Mouse (Mus musculus): ENCODE measurements at regions not wholly inside any gene's neighbourhood (a gene's known extent, or its start where the extent isn't known, plus 50 kb on each side); places are given as distances from the start of the nearest gene placed in this dataset.

DNA sequence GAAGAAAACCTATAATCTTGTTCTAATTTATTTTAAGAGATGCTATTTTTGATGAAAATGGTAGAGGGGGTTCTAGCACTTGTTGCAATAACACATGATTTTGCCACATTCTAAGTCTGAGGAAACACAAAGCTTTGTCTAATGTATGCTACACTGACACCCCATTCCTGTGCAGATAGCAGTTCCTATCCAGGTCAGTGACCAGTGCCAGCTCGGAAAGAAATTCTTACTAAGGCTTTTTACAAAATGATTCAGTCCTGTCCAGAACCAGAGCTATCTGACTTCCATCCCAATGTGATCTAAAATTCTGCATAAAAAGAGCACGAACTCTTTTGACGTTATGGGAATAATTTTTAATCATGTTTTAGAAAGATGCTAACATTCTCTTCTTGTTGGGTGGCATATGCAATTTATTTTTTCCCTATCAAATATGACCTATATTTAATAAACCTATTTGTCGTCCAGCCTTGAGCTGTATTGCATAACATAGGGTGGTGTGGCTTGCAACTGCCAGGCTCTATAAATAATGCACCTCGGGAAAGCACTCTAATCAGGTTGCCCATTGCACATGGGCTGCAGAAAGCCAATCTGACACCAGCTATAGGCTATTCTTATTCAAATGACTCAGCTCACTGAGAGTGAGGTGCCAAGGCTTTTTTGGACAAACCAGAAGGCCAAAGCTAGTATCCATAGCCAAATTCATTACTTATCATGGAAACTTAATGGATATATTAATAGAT is 385.7 kb upstream of the Cwc22 start:
- Histone ChIP-seq H3K9ac (ENCODE audit: low read depth, low read length, severe bottlenecking) (no peak overlapping the region), H3K4me1 (ENCODE audit: control insufficient read depth, insufficient read depth, low read length) (no peaks in the 10 kb centered on the region), H3K4me3 (replicated peaks; ENCODE audit: low read length) (no peak overlapping the region), H3K27ac (replicated peaks; ENCODE audit: low read depth, low read length) (no peak overlapping the region), H3K36me3 (ENCODE audit: control insufficient read depth, insufficient read depth, low read length) (no peaks in the 10 kb centered on the region), H3K9me3 (ENCODE audit: control insufficient read depth, low read length) (no peaks in the 10 kb centered on the region), H3K27me3 (ENCODE audit: control insufficient read depth, insufficient read depth, low read length) (no peaks in the 10 kb centered on the region), H3K4me2 (replicated peaks; ENCODE audit: low read depth, low read length, severe bottlenecking) (no peak overlapping the region)
- DNase-seq (ENCODE audit: low spot score), result no peak
- 80% methylated on average over 5 of the region's 5 CpGs for WGBS
- no peak for TF ChIP-seq POLR2A (IDR thresholded peaks at IDR 0.05; ENCODE audit: borderline replicate concordance, extremely low read depth, insufficient read depth, insufficient read length)
- no peak for ATAC-seq (ENCODE audit: low FRiP score, low read depth)

DNA sequence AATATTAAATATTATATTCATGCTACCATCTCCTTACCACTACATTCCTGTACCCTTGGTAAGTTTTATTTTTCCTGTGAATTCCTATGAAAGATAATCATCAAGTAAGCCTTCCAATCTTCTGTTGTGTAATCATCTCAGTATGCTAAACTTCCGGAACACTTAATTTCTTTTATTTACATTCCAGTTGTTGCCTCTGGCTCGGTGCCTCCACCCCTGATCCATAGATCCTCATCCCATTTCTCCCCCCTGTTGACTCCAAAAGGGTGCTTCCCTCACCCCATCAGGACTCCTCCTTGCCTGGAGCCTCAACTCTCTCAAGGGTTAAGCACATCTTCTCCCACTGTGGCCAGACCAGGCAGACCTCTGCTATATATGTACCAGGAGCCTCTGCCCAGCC is 379.9 kb upstream of the Cwc22 start:
- DNase-seq (ENCODE audit: low spot score) (no peak), ATAC-seq (ENCODE audit: low FRiP score, low read depth) (no peak)
- H3K9ac ChIP-seq (ENCODE audit: low read depth, low read length, severe bottlenecking), result no peak overlapping the region
- WGBS, result 78% methylated on average over 2 of the region's 2 CpGs
- H3K27ac ChIP-seq (replicated peaks; ENCODE audit: low read depth, low read length), result no peak overlapping the region
- H3K4me1 ChIP-seq (ENCODE audit: control insufficient read depth, insufficient read depth, low read length), result no peaks in the 10 kb centered on the region
- no peaks in the 10 kb centered on the region for H3K36me3 ChIP-seq (ENCODE audit: control insufficient read depth, insufficient read depth, low read length)
- H3K4me3 ChIP-seq (replicated peaks; ENCODE audit: low read length), result no peak overlapping the region
- H3K27me3 ChIP-seq (ENCODE audit: control insufficient read depth, insufficient read depth, low read length), result no peaks in the 10 kb centered on the region
- H3K9me3 ChIP-seq (ENCODE audit: control insufficient read depth, low read length), result no peaks in the 10 kb centered on the region
- H3K4me2 ChIP-seq (replicated peaks; ENCODE audit: low read depth, low read length, severe bottlenecking), result no peak overlapping the region
- TF ChIP-seq POLR2A (IDR thresholded peaks at IDR 0.05; ENCODE audit: borderline replicate concordance, extremely low read depth, insufficient read depth, insufficient read length), result no peak

DNA sequence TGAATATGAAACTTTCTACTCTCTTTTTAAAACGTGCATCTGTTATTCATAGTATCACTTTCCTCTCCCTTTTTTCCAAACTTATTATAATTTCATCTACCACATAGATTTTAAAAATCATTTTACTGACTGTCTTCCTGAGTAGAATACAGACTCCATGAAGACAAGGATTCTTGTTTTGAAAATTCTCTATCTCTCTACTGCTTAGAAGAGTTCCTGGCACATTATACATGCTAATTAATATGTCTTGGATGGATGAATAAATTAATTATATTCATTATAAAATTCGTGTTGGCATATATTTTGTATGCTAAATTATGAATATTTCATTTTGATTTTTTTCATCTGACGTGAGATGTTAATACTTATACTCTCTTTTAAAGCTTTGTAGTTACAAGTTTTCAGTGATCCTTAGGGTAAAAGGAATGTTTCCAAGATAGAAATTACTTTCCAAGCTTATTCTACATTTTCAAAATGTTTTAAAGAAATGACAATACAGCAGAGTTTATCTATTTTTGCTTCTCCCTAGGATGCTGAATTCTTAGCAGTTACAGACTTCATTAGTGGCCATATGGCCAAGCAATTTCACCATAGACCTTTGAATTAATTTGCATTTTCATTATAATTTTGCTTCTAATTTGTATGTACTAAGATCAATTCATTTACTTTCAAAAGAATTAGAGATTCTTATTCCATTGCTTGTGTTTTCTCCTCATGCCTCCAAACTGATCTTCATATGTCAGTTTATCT is 376.2 kb upstream of the Cwc22 start:
- Histone ChIP-seq H3K4me2 (replicated peaks; ENCODE audit: low read depth, low read length, severe bottlenecking) (no peak overlapping the region), H3K9me3 (ENCODE audit: control insufficient read depth, low read length) (no peaks in the 10 kb centered on the region), H3K27me3 (ENCODE audit: control insufficient read depth, insufficient read depth, low read length) (no peaks in the 10 kb centered on the region), H3K4me3 (replicated peaks; ENCODE audit: low read length) (no peak overlapping the region), H3K9ac (ENCODE audit: low read depth, low read length, severe bottlenecking) (no peak overlapping the region), H3K27ac (replicated peaks; ENCODE audit: low read depth, low read length) (no peak overlapping the region), H3K36me3 (ENCODE audit: control insufficient read depth, insufficient read depth, low read length) (no peaks in the 10 kb centered on the region), H3K4me1 (ENCODE audit: control insufficient read depth, insufficient read depth, low read length) (no peaks in the 10 kb centered on the region)
- no peak for TF ChIP-seq POLR2A (IDR thresholded peaks at IDR 0.05; ENCODE audit: borderline replicate concordance, extremely low read depth, insufficient read depth, insufficient read length)
- WGBS, result 61% methylated on average over 3 of the region's 3 CpGs
- no peak for ATAC-seq (ENCODE audit: low FRiP score, low read depth)
- DNase-seq (ENCODE audit: low spot score), result no peak

DNA sequence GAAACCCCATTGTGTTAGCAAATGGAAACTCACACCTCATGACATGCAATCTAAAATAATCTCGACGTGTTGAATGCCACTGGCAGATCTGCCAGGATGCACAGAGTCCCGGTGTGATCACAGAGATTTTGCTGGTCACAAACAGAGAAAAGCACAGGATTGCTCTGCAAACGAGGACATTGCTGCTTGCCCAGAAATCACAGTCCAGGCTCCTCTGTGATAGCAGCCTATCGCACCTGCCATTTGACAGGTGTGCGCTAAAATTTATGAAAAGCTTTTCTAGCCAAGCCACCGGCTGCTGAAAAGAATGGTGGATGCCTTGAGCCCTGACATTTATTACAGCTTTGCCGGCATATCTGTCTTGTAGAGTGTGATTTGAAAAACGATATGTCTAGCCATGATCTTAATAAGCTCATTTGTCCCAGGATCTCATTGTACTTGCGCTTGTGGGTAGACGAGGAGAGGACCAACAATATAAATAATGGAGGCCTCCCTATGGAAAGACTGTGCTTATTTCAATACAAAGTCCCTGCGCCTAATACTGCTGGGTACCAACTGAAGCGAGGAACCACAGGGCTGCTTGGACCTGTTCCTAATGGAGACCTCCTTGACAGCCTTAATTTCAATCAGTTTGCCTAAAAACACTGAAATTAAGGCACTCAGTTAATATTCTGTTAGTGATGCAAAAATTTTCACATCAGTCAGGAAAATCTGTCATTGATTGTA is 365.8 kb upstream of the Cwc22 start:
- DNase-seq (ENCODE audit: low spot score), result no peak
- no peaks in the 10 kb centered on the region for H3K4me1 ChIP-seq (ENCODE audit: control insufficient read depth, insufficient read depth, low read length)
- no peak overlapping the region for H3K27ac ChIP-seq (replicated peaks; ENCODE audit: low read depth, low read length)
- H3K4me2 ChIP-seq (replicated peaks; ENCODE audit: low read depth, low read length, severe bottlenecking), result no peak overlapping the region
- WGBS, result 74% methylated on average over 13 of the region's 13 CpGs
- no peak overlapping the region for H3K4me3 ChIP-seq (replicated peaks; ENCODE audit: low read length)
- TF ChIP-seq POLR2A (IDR thresholded peaks at IDR 0.05; ENCODE audit: borderline replicate concordance, extremely low read depth, insufficient read depth, insufficient read length), result no peak
- ATAC-seq (ENCODE audit: low FRiP score, low read depth), result no peak
- no peak overlapping the region for H3K9ac ChIP-seq (ENCODE audit: low read depth, low read length, severe bottlenecking)
- H3K9me3 ChIP-seq (ENCODE audit: control insufficient read depth, low read length), result no peaks in the 10 kb centered on the region
- H3K36me3 ChIP-seq (ENCODE audit: control insufficient read depth, insufficient read depth, low read length), result no peaks in the 10 kb centered on the region
- no peaks in the 10 kb centered on the region for H3K27me3 ChIP-seq (ENCODE audit: control insufficient read depth, insufficient read depth, low read length)

DNA sequence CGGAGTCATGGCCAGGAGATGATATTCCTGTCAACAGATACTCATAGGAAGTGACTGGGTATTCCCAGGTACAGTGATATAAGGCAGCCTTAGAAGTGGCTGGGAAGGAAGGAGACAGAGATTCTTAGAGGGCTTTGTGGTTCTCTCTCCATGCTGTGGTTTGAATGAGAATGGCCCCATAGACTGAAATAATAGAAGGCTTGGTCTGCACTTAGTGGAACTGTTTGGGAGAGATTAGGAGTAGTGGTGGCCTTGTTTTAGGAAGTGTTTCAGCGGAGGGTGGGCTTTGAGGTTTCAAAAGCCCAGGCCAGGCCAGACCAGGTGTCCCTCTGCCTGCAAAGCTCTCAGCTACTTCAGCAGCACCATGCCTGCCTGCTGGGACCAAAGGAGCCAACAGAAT is 363.2 kb upstream of the Cwc22 start:
- Histone ChIP-seq H3K36me3 (ENCODE audit: control insufficient read depth, insufficient read depth, low read length) (no peaks in the 10 kb centered on the region), H3K27ac (replicated peaks; ENCODE audit: low read depth, low read length) (no peak overlapping the region), H3K27me3 (ENCODE audit: control insufficient read depth, insufficient read depth, low read length) (no peaks in the 10 kb centered on the region), H3K9ac (ENCODE audit: low read depth, low read length, severe bottlenecking) (no peak overlapping the region), H3K9me3 (ENCODE audit: control insufficient read depth, low read length) (no peaks in the 10 kb centered on the region), H3K4me3 (replicated peaks; ENCODE audit: low read length) (no peak overlapping the region), H3K4me1 (ENCODE audit: control insufficient read depth, insufficient read depth, low read length) (no peaks in the 10 kb centered on the region), H3K4me2 (replicated peaks; ENCODE audit: low read depth, low read length, severe bottlenecking) (no peak overlapping the region)
- DNase-seq (ENCODE audit: low spot score) (no peak), ATAC-seq (ENCODE audit: low FRiP score, low read depth) (no peak)
- WGBS, result 78% methylated on average over 2 of the region's 2 CpGs
- no peak for TF ChIP-seq POLR2A (IDR thresholded peaks at IDR 0.05; ENCODE audit: borderline replicate concordance, extremely low read depth, insufficient read depth, insufficient read length)
